Mouse (Mus musculus): ENCODE measurements around the gene Nmu. TPM values are rescaled to one million over a fixed set of nuclear protein-coding genes. Genes with fewer than 3 reads are reported as not detected.

Gene Nmu
- total RNA-seq, 1 experiment, result 0.54 TPM

DNA sequence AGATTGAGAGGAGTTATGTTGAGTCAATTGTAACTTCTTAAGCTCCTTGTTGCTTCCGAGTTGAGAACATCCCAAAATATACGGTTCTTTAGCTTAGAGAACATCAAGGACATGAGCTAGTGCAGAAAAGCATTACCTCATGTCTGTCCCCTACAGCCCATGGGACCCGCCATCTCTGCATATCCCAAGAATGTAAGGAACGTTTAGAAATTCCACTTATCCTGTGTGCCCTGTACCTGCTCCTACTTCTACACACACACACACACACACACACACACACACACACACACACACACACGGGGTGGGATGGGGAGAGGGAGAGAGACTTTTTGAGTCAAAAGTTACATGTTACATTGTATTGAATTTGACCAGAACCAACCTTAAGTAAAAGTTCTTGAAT, 12.1 kb downstream of the Nmu start:
- no peaks in the 10 kb centered on the region for H3K4me1 ChIP-seq (ENCODE audit: control insufficient read depth in 2 of 2, insufficient read depth in 2 of 2, low read length in 2 of 2, poor library complexity in 1 of 2)
- no peak overlapping the region for H3K9ac ChIP-seq (ENCODE audit: insufficient read depth, low read depth, low read length, poor library complexity, severe bottlenecking)
- H3K9me3 ChIP-seq (ENCODE audit: control insufficient read depth, insufficient read depth, low read depth, low read length), result no peaks in the 10 kb centered on the region
- DNase-seq (ENCODE audit: low read depth, low spot score), result no peak
- H3K36me3 ChIP-seq (ENCODE audit: control insufficient read depth, insufficient read depth, low read length, poor library complexity, severe bottlenecking), result no peaks in the 10 kb centered on the region
- no peak overlapping the region for H3K27ac ChIP-seq (ENCODE audit: insufficient read depth, low read depth, low read length, poor library complexity, severe bottlenecking)
- in situ Hi-C loops (cut with MboI; ENCODE audit: low sequenced_read_pairs in 2 of 2, unreplicated experiment in 2 of 2), result no loop called here
- no peak overlapping the region for H3K4me3 ChIP-seq (ENCODE audit: insufficient read depth in 1 of 2, low read depth in 1 of 2, low read length in 2 of 2, poor library complexity in 1 of 2, severe bottlenecking in 1 of 2)
- no peak for TF ChIP-seq ZC3H11A (IDR thresholded peaks at IDR 0.05; ENCODE audit: borderline replicate concordance, low read depth, low read length)
- no peak for TF ChIP-seq HCFC1 (IDR thresholded peaks at IDR 0.05; ENCODE audit: borderline replicate concordance, insufficient read depth, low read length)
- no peak for TF ChIP-seq ZNF384 (IDR thresholded peaks at IDR 0.05; ENCODE audit: low read depth, low read length)

DNA sequence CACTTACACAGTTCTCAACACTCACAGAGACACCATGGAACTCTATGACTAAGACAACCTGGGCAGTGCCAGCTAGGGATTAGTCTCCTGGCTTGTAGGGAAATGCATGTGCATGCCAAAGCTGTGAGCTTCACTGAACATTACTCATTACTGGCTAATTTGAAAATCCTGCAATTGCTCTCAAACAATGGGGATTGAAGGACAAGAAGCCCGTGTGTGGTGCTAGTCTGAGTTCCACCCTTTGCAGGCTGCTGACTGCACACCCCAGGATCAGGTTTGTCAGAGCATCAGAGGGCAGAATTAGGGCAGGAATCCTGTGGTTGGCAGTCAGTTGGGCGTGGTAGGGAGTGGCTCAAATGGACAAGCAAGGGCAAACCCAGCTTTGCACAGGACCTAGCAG, 17.5 kb downstream of the Nmu start:
- H3K27ac ChIP-seq (ENCODE audit: insufficient read depth, low read depth, low read length, poor library complexity, severe bottlenecking), result no peak overlapping the region
- H3K9me3 ChIP-seq (ENCODE audit: control insufficient read depth, insufficient read depth, low read depth, low read length), result no peaks in the 10 kb centered on the region
- H3K9ac ChIP-seq (ENCODE audit: insufficient read depth, low read depth, low read length, poor library complexity, severe bottlenecking), result no peak overlapping the region
- H3K4me1 ChIP-seq (ENCODE audit: control insufficient read depth in 2 of 2, insufficient read depth in 2 of 2, low read length in 2 of 2, poor library complexity in 1 of 2), result peaks cover 0 to 2% of the 10 kb centered on the region in 2 experiments; a peak in 1 of 4 replicates
- no peaks in the 10 kb centered on the region for H3K36me3 ChIP-seq (ENCODE audit: control insufficient read depth, insufficient read depth, low read length, poor library complexity, severe bottlenecking)
- no peak for TF ChIP-seq MAFK (IDR thresholded peaks at IDR 0.05; ENCODE audit: insufficient read depth, low read depth, low read length)
- TF ChIP-seq ZC3H11A (IDR thresholded peaks at IDR 0.05; ENCODE audit: borderline replicate concordance, low read depth, low read length), result no peak
- no peak for TF ChIP-seq CHD2 (IDR thresholded peaks at IDR 0.05; ENCODE audit: low read depth, low read length)
- TF ChIP-seq ZNF384 (IDR thresholded peaks at IDR 0.05; ENCODE audit: low read depth, low read length), result no peak
- no peak for TF ChIP-seq HCFC1 (IDR thresholded peaks at IDR 0.05; ENCODE audit: borderline replicate concordance, insufficient read depth, low read length)
- in situ Hi-C loops (cut with MboI; ENCODE audit: low sequenced_read_pairs in 2 of 2, unreplicated experiment in 2 of 2), result no loop called here
- DNase-seq (ENCODE audit: low read depth, low spot score), result no peak
- no peak overlapping the region for H3K4me3 ChIP-seq (ENCODE audit: insufficient read depth in 1 of 2, low read depth in 1 of 2, low read length in 2 of 2, poor library complexity in 1 of 2, severe bottlenecking in 1 of 2)

GRCm38 (mm10) chr5:76340931-76341330, 22.7 kb downstream of the Nmu start:
- in situ Hi-C loops (cut with MboI; ENCODE audit: low sequenced_read_pairs in 2 of 2, unreplicated experiment in 2 of 2), result no loop called here
- H3K9me3 ChIP-seq (ENCODE audit: control insufficient read depth, insufficient read depth, low read depth, low read length), result no peaks in the 10 kb centered on the region
- H3K27ac ChIP-seq (ENCODE audit: insufficient read depth, low read depth, low read length, poor library complexity, severe bottlenecking), result no peak overlapping the region

DNA sequence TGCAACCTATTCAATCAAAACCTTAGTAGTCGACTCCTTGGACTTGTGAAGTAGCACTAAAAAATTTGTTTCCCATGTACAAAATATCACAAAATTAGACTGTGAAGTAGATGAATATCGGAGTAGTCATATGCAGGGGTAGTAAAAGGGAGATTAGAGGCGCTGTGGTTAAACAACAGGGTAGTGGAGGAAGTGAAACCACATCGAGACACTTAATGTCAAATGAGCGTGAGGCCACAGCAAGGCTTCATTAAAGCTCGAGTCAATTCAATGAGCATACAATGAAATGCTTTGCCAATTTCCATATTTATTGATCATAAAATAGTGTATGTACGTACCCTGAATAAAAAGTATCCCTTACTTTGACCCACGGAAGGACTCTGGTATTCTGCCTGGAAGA, 26.5 kb downstream of the Nmu start:
- in situ Hi-C loops (cut with MboI; ENCODE audit: low sequenced_read_pairs in 2 of 2, unreplicated experiment in 2 of 2), result no loop called here
- Histone ChIP-seq H3K4me3 (ENCODE audit: insufficient read depth in 1 of 2, low read depth in 1 of 2, low read length in 2 of 2, poor library complexity in 1 of 2, severe bottlenecking in 1 of 2) (no peak overlapping the region), H3K36me3 (ENCODE audit: control insufficient read depth, insufficient read depth, low read length, poor library complexity, severe bottlenecking) (no peaks in the 10 kb centered on the region), H3K9ac (ENCODE audit: insufficient read depth, low read depth, low read length, poor library complexity, severe bottlenecking) (no peak overlapping the region), H3K9me3 (ENCODE audit: control insufficient read depth, insufficient read depth, low read depth, low read length) (no peaks in the 10 kb centered on the region), H3K4me1 (ENCODE audit: control insufficient read depth in 2 of 2, insufficient read depth in 2 of 2, low read length in 2 of 2, poor library complexity in 1 of 2) (no peaks in the 10 kb centered on the region; a peak in 1 of 4 replicates), H3K27ac (ENCODE audit: insufficient read depth, low read depth, low read length, poor library complexity, severe bottlenecking) (no peak overlapping the region)
- TF ChIP-seq MAFK (IDR thresholded peaks at IDR 0.05; ENCODE audit: insufficient read depth, low read depth, low read length) (no peak), CHD2 (IDR thresholded peaks at IDR 0.05; ENCODE audit: low read depth, low read length) (no peak)
- DNase-seq (ENCODE audit: low read depth, low spot score), result no peak

More at GRCm38 (mm10) chr5:76340931-76341330, 22.7 kb downstream of the Nmu start:
- Histone ChIP-seq H3K36me3 (ENCODE audit: control insufficient read depth, insufficient read depth, low read length, poor library complexity, severe bottlenecking) (no peaks in the 10 kb centered on the region), H3K4me3 (ENCODE audit: insufficient read depth in 1 of 2, low read depth in 1 of 2, low read length in 2 of 2, poor library complexity in 1 of 2, severe bottlenecking in 1 of 2) (no peak overlapping the region), H3K9ac (ENCODE audit: insufficient read depth, low read depth, low read length, poor library complexity, severe bottlenecking) (no peak overlapping the region), H3K4me1 (ENCODE audit: control insufficient read depth in 2 of 2, insufficient read depth in 2 of 2, low read length in 2 of 2, poor library complexity in 1 of 2) (no peaks in the 10 kb centered on the region)
- no peak for DNase-seq (ENCODE audit: low read depth, low spot score)
- TF ChIP-seq HCFC1 (IDR thresholded peaks at IDR 0.05; ENCODE audit: borderline replicate concordance, insufficient read depth, low read length) (no peak), ZC3H11A (IDR thresholded peaks at IDR 0.05; ENCODE audit: borderline replicate concordance, low read depth, low read length) (no peak), CHD2 (IDR thresholded peaks at IDR 0.05; ENCODE audit: low read depth, low read length) (no peak), ZNF384 (IDR thresholded peaks at IDR 0.05; ENCODE audit: low read depth, low read length) (no peak), MAFK (IDR thresholded peaks at IDR 0.05; ENCODE audit: insufficient read depth, low read depth, low read length) (no peak)

DNA sequence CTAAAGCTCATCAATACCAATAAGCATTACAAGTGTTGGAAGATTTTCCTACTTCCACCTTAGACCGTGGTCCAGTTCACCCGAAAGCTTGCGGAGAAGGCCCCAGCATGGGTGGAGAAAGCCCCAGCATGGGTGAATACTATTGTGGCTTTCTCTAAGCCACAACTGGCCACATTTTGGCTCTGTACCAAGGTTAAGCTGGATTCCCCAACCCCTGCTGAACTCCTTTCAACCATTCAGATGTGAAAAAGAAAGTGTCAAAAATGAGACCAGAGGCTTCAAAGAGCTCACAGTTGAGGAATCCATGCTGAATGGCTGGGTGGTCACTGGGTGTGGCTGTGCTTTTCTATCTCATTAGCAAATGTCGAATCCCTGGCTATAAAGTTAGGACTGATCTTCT, 29.8 kb downstream of the Nmu start:
- no peak for TF ChIP-seq HCFC1 (IDR thresholded peaks at IDR 0.05; ENCODE audit: borderline replicate concordance, insufficient read depth, low read length)
- no peak for TF ChIP-seq MAFK (IDR thresholded peaks at IDR 0.05; ENCODE audit: insufficient read depth, low read depth, low read length)
- no peak for TF ChIP-seq ZNF384 (IDR thresholded peaks at IDR 0.05; ENCODE audit: low read depth, low read length)
- TF ChIP-seq CHD2 (IDR thresholded peaks at IDR 0.05; ENCODE audit: low read depth, low read length), result no peak
- no peak for TF ChIP-seq ZC3H11A (IDR thresholded peaks at IDR 0.05; ENCODE audit: borderline replicate concordance, low read depth, low read length)
- in situ Hi-C loops (cut with MboI; ENCODE audit: low sequenced_read_pairs in 2 of 2, unreplicated experiment in 2 of 2), result no loop called here
- Histone ChIP-seq H3K4me3 (ENCODE audit: insufficient read depth in 1 of 2, low read depth in 1 of 2, low read length in 2 of 2, poor library complexity in 1 of 2, severe bottlenecking in 1 of 2) (no peak overlapping the region), H3K9ac (ENCODE audit: insufficient read depth, low read depth, low read length, poor library complexity, severe bottlenecking) (no peak overlapping the region), H3K9me3 (ENCODE audit: control insufficient read depth, insufficient read depth, low read depth, low read length) (no peaks in the 10 kb centered on the region), H3K4me1 (ENCODE audit: control insufficient read depth in 2 of 2, insufficient read depth in 2 of 2, low read length in 2 of 2, poor library complexity in 1 of 2) (peaks cover 0 to 2% of the 10 kb centered on the region in 2 experiments; a peak in 3 of 4 replicates), H3K36me3 (ENCODE audit: control insufficient read depth, insufficient read depth, low read length, poor library complexity, severe bottlenecking) (no peaks in the 10 kb centered on the region), H3K27ac (ENCODE audit: insufficient read depth, low read depth, low read length, poor library complexity, severe bottlenecking) (no peak overlapping the region)
- DNase-seq (ENCODE audit: low read depth, low spot score), result no peak

Measured in ES-E14 (cell line).